Mouse (Mus musculus) liver, adult 2 months (tissue): ENCODE measurements at regions not wholly inside any gene's neighbourhood (a gene's known extent, or its start where the extent isn't known, plus 50 kb on each side); places are given as distances from the start of the nearest gene placed in this dataset.

ENCODE experiments used
- CTCF ChIP-seq: fragments of 200-500 bp; IDR thresholded peaks from 2 replicates; pipeline ENCODE4 v1.5.1; 2011; ENCODE audit warnings: low read depth, low read length, control low read depth
- POLR2A ChIP-seq: fragments of 200-500 bp; IDR thresholded peaks from 2 replicates; pipeline ENCODE4 v1.6.1; 2011; ENCODE audit warnings: low read length, control low read depth; ENCODE audit not compliant: insufficient read depth; ENCODE audit errors: extremely low read depth

DNA sequence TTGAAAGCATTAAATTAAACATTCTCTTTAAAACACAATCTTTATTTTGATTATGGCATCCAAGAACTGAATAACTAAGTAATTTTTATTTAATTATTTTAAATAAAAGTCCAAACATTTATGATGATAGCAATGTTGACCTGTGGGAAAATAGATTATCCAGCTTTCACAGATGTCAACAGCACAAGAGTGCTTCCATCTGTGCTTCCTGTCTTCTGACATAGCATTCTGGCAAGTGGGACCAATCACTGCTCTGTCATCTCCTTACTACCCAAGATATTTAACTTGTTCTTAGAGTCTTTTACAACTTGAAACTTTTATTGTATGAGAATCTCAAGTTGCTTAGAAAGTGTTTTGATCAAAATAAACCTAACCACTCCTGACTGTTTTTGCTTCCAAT lies 1170.3 kb upstream of the B3galt2 start:
- TF ChIP-seq CTCF (no peak), POLR2A (no peak)
